Mouse (Mus musculus): ENCODE data around the gene Tmod2. TPM values are rescaled to one million over a fixed set of nuclear protein-coding genes. Genes with fewer than 3 reads are reported as not detected.
"Not testable (repeated sequence)": the region's sequence is repeated elsewhere in the genome, so short reads cannot be mapped to it uniquely, and the experiment has no call there.

The Tmod2 gene
- polyA plus RNA-seq (2015; fragmentation: Nextera tagmentation; extraction: Ambion mirVana): 5.8 TPM in 2 replicates

DNA sequence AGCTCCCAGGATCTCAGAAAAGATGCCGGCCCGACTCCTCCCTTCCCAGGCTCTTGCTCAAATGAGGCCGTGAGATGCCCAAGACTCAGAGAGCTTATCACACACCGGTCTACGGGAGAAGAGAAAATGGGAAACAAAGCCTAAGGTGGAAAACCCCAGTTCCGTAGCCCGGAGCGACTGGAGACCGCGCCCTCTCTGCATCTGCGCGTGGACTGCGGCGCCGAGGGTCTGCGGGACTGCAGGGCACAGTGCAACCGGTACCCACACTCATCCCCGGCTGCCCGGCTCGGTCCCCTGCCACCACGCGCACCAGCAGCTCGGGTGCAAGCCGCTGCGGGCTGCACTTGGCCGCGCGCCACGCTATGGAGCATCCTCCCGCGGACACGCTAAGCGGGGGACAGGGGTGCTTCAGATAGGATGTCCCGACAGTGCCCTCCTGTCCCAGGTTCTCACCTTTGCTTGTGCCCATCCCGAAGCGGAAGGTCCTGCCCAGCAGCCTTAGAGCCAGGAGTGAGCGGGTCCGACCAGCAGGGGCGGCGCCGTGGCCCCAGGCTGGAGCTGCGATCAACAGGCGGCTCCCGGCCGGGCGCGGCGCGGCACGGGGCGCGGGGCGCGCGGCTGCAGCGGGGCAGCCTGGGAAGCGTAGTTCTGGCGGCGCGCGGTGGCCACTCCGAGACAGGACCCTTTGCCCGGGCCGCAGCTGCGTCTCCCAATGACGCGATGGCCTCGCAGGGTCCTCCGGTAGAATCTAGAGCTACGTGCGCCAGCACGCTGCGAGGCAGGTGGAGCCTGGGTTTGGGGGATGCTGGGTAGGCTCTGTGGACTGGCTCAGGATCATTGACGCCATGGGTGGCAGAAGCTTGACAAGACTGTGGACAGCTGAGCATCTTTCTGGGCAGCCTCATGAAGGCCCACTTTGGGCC, at the start of gene Tmod2:
TSS of gene Tmod2 (minus strand) at position 755 of the 923 bp plus-strand sequence.
- H3K4me2 ChIP-seq (ENCODE audit: low read depth, low read length): peak within 1 kb of the TSS; percentile 96
- no peaks in the 10 kb centered on the region for H3K36me3 ChIP-seq (ENCODE audit: control insufficient read depth, insufficient read depth)
- no peak within 1 kb of the TSS for H3K27ac ChIP-seq (ENCODE audit: low read length)
- H3K4me1 ChIP-seq (ENCODE audit: control insufficient read depth, insufficient read depth, low read length): no peaks in the 10 kb centered on the region
- peak; percentile 86 for ATAC-seq (replicated peaks; ENCODE audit: extremely low read depth, insufficient read depth, low FRiP score)
- H3K27me3 ChIP-seq (ENCODE audit: control insufficient read depth, insufficient read depth, low read length): peaks cover 5% of the 10 kb centered on the region; the same call in 1 of the 2 replicates
- WGBS: under 1% methylated on average over 74 of the region's 74 CpGs
- H3K4me3 ChIP-seq (ENCODE audit: low read length): peak within 1 kb of the TSS; percentile 74
- H3K9ac ChIP-seq (ENCODE audit: low read length): peak within 1 kb of the TSS; percentile 67
- H3K9me3 ChIP-seq (replicated peaks; ENCODE audit: control insufficient read depth, low read length): no peaks in the 10 kb centered on the region

DNA sequence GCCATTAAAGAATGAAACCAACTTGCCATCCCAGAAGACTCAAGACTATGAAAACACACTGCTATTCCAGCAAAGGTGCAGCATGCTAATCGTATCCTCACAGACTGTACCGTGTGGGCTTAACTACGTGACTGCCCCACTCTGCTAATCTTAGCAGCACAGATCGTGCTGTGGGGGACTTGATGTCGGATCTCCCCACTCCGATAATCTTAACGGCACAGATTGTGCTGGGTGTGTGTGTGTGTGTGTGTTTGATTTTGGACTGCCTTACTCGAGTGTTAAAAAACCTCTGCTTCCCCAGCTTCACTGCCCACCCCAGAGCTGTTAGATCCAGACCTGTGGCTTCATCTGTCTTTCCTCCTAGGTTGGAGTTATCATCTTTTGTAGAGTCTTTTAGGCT, 49.8 kb upstream of the Tmod2 start:
- Histone ChIP-seq H3K9me3 (replicated peaks; ENCODE audit: control insufficient read depth, low read length) (no peaks in the 10 kb centered on the region), H3K27ac (ENCODE audit: low read length) (no peak overlapping the region), H3K9ac (ENCODE audit: low read length) (no peak overlapping the region), H3K4me2 (ENCODE audit: low read depth, low read length) (no peak overlapping the region), H3K4me1 (ENCODE audit: control insufficient read depth, insufficient read depth, low read length) (no peaks in the 10 kb centered on the region), H3K4me3 (ENCODE audit: low read length) (no peak overlapping the region), H3K36me3 (ENCODE audit: control insufficient read depth, insufficient read depth) (no peaks in the 10 kb centered on the region), H3K27me3 (ENCODE audit: control insufficient read depth, insufficient read depth, low read length) (no peaks in the 10 kb centered on the region; the same call in 1 of the 2 replicates)
- ATAC-seq (replicated peaks; ENCODE audit: extremely low read depth, insufficient read depth, low FRiP score): no peak
- 59% methylated on average over 8 of the region's 8 CpGs for WGBS

DNA sequence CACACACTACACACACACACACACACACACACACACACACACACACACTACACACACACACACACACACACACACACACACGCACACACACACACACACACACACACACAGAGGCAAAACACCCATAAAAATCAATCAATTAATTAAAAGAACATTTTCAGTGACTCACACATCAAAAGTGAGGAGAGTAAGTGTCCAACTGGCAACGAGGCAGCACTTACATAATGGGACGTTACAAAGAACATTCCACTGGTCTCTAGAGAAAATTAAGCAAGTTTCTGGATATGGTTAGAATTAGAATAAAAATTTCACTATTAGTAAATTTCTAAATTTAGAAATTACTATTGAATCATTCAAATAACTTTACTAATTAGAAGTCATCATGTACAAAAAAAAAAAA, 45.3 kb upstream of the Tmod2 start:
- H3K4me1 ChIP-seq (ENCODE audit: control insufficient read depth, insufficient read depth, low read length); H3K27ac ChIP-seq (ENCODE audit: low read length); H3K4me2 ChIP-seq (ENCODE audit: low read depth, low read length); H3K27me3 ChIP-seq (ENCODE audit: control insufficient read depth, insufficient read depth, low read length); H3K36me3 ChIP-seq (ENCODE audit: control insufficient read depth, insufficient read depth); ATAC-seq (replicated peaks; ENCODE audit: extremely low read depth, insufficient read depth, low FRiP score); H3K9ac ChIP-seq (ENCODE audit: low read length); H3K4me3 ChIP-seq (ENCODE audit: low read length); H3K9me3 ChIP-seq (replicated peaks; ENCODE audit: control insufficient read depth, low read length): not testable (repeated sequence)
- WGBS: 83% methylated on average over 3 of the region's 3 CpGs

DNA sequence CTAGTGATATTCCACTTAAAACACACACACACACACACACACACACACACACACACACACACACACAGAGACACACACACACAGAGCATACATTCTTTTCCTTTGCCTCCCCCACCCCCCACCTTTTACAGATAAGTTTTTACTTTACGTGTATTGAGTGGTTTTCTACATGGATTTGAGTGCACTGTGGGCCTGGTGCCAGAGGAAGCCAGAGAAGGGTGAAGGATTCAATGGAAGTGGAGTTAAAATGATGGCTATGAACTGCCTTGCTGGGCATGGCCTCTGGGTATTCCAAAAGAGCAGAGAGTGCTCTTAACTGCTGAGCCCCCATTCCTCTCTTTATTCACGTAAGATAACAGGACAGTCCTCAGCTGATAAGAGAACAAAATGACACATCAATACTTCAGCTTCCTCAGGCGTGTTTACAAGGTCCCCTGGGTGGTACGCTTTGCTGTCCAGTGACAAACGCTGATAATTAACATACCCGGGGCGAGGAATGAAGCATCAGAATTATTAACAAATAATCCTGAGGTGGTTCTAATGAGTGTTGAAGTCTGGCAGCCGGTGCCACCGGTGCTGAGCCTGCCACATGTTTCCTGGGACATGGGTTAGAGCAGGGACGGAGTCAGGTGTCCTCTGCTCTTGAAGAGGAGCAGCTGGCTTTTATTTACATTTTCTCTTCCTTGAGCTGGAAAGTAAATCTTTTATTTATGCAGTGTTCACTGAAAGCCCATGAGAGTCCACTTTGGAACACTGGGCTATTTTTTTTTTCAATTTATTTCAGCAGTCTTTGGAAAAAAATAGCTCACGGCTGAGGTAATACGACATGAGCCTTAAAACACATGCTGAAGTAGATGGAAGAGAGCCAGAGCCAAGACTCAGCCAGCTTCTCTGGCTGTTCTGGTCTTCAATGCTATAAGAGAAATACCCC, 43.1 kb upstream of the Tmod2 start:
- WGBS: 21% methylated on average over 12 of the region's 12 CpGs
- ATAC-seq (replicated peaks; ENCODE audit: extremely low read depth, insufficient read depth, low FRiP score): 0 out of 2 replicates have a peak, but pooled peaks have one; percentile 32

DNA sequence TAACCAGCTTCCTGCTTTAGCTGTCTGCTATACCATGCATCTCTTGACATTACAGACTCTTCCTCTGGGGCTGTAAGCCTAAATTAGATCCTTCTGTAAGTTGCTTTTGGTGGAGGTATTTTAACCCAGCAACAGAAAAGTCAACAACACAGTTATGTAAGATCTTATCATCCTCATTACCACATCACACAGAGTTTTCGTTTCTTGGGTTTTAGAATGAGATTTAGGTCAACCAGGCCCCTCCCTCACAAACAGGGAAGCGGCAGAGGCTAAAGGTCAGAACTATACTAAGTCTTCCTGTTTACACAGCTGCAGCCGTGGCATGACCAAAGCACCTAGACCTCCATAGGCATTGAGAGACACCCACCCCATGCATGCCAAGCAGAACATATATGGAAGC, 34.3 kb upstream of the Tmod2 start:
- H3K9me3 ChIP-seq (replicated peaks; ENCODE audit: control insufficient read depth, low read length): peaks cover 4% of the 10 kb centered on the region
- 52% methylated on average over 3 of the region's 3 CpGs for WGBS
- no peak overlapping the region for H3K9ac ChIP-seq (ENCODE audit: low read length)
- H3K36me3 ChIP-seq (ENCODE audit: control insufficient read depth, insufficient read depth): no peaks in the 10 kb centered on the region
- H3K27me3 ChIP-seq (ENCODE audit: control insufficient read depth, insufficient read depth, low read length): no peaks in the 10 kb centered on the region
- no peak overlapping the region for H3K4me3 ChIP-seq (ENCODE audit: low read length)
- H3K4me2 ChIP-seq (ENCODE audit: low read depth, low read length): no peak overlapping the region
- H3K4me1 ChIP-seq (ENCODE audit: control insufficient read depth, insufficient read depth, low read length): no peaks in the 10 kb centered on the region
- no peak overlapping the region for H3K27ac ChIP-seq (ENCODE audit: low read length)
- 0 out of 2 replicates have a peak, but pooled peaks have one; percentile 23 for ATAC-seq (replicated peaks; ENCODE audit: extremely low read depth, insufficient read depth, low FRiP score)

More for the DNA sequence above, 43.1 kb upstream of the Tmod2 start:
- 0 out of 2 replicates have a peak overlapping the region, but pooled peaks have one; percentile 10 for H3K4me2 ChIP-seq (ENCODE audit: low read depth, low read length)
- H3K4me3 ChIP-seq (ENCODE audit: low read length): no peak overlapping the region
- H3K36me3 ChIP-seq (ENCODE audit: control insufficient read depth, insufficient read depth): no peaks in the 10 kb centered on the region
- H3K9ac ChIP-seq (ENCODE audit: low read length): no peak overlapping the region
- H3K27me3 ChIP-seq (ENCODE audit: control insufficient read depth, insufficient read depth, low read length): no peaks in the 10 kb centered on the region; the same call in 1 of the 2 replicates
- H3K4me1 ChIP-seq (ENCODE audit: control insufficient read depth, insufficient read depth, low read length): peaks cover 3% of the 10 kb centered on the region
- H3K27ac ChIP-seq (ENCODE audit: low read length): peak overlapping the region; percentile 11; the same call in 1 of the 2 replicates
- H3K9me3 ChIP-seq (replicated peaks; ENCODE audit: control insufficient read depth, low read length): no peaks in the 10 kb centered on the region

DNA sequence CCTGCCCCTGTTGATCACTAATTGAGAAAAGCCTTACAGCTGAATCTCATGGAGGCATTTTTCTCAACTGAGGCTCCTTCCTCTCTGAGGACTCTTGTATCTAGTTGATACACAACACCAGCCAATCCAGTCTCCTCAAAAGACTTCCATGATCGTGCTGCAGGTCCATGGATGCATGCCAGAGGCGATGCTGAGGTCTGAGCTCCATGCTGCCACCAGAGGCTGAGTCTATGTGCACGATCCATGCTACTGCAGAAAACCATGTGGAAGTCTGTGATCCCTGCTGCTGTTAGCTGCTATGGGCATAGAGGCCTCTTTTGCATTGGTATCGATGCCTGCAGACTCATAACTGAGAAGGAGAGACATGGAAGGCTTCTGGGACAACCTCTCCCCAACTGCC, 23.1 kb upstream of the Tmod2 start:
- 81% methylated on average over 4 of the region's 4 CpGs for WGBS
- ATAC-seq (replicated peaks; ENCODE audit: extremely low read depth, insufficient read depth, low FRiP score): no peak

DNA sequence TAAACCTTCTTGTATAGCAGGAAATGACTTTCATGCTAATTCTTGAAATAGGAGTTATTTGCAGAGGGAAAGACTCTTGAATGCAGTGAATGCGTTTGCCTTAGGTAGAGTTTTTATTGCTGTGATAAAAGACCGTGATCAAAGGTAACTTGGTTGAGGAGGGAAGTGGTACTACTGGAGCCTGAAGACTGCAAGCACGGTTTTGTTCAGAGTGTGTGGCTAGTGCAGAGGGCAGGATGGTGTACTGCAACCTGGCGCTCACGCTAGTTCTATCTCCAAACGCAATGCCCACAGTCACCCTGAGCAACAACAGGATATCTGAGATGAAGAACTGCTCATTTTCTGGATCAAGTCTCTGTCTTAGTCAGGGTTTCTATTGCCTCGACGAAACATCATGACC, 22.5 kb upstream of the Tmod2 start:
- 90% methylated on average over 8 of the region's 8 CpGs for WGBS
- Histone ChIP-seq H3K27me3 (ENCODE audit: control insufficient read depth, insufficient read depth, low read length) (no peaks in the 10 kb centered on the region), H3K9ac (ENCODE audit: low read length) (no peak overlapping the region), H3K4me2 (ENCODE audit: low read depth, low read length) (no peak overlapping the region), H3K9me3 (replicated peaks; ENCODE audit: control insufficient read depth, low read length) (no peaks in the 10 kb centered on the region), H3K27ac (ENCODE audit: low read length) (no peak overlapping the region), H3K4me1 (ENCODE audit: control insufficient read depth, insufficient read depth, low read length) (0 out of 2 replicates have a peak, but pooled peaks cover 2% of the 10 kb centered on the region), H3K4me3 (ENCODE audit: low read length) (no peak overlapping the region), H3K36me3 (ENCODE audit: control insufficient read depth, insufficient read depth) (peaks cover 5% of the 10 kb centered on the region; the same call in 1 of the 2 replicates)
- no peak for ATAC-seq (replicated peaks; ENCODE audit: extremely low read depth, insufficient read depth, low FRiP score)

More for the DNA sequence above, 23.1 kb upstream of the Tmod2 start:
- Histone ChIP-seq H3K27me3 (ENCODE audit: control insufficient read depth, insufficient read depth, low read length) (no peaks in the 10 kb centered on the region), H3K9me3 (replicated peaks; ENCODE audit: control insufficient read depth, low read length) (no peaks in the 10 kb centered on the region), H3K27ac (ENCODE audit: low read length) (no peak overlapping the region), H3K4me1 (ENCODE audit: control insufficient read depth, insufficient read depth, low read length) (0 out of 2 replicates have a peak, but pooled peaks cover 2% of the 10 kb centered on the region), H3K4me3 (ENCODE audit: low read length) (no peak overlapping the region), H3K9ac (ENCODE audit: low read length) (no peak overlapping the region), H3K36me3 (ENCODE audit: control insufficient read depth, insufficient read depth) (peaks cover 5% of the 10 kb centered on the region; the same call in 1 of the 2 replicates), H3K4me2 (ENCODE audit: low read depth, low read length) (no peak overlapping the region)

DNA sequence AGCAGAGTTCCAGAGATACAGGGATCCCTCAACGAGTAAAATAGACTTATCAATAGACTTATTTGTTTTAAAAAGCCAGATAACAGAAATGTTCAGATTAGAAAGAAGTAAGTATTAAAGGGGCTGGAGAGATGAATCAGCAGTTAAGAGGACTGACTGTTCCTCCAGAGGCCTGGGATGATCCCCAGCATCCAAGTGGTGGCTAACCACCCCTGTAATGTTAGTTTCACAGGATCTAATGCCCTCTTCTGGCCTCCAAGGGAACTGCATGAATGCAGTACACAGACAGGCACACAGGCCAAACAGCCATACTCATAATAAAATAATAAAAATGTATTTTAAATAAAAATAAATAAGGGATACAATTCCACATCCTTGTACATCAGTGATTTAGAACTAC, 21.8 kb upstream of the Tmod2 start:
- no peak overlapping the region for H3K4me3 ChIP-seq (ENCODE audit: low read length)
- H3K4me1 ChIP-seq (ENCODE audit: control insufficient read depth, insufficient read depth, low read length): 0 out of 2 replicates have a peak, but pooled peaks cover 2% of the 10 kb centered on the region
- no peak overlapping the region for H3K4me2 ChIP-seq (ENCODE audit: low read depth, low read length)
- H3K9me3 ChIP-seq (replicated peaks; ENCODE audit: control insufficient read depth, low read length): no peaks in the 10 kb centered on the region
- no peak overlapping the region for H3K27ac ChIP-seq (ENCODE audit: low read length)
- no peak for ATAC-seq (replicated peaks; ENCODE audit: extremely low read depth, insufficient read depth, low FRiP score)
- peaks cover 5% of the 10 kb centered on the region; the same call in 1 of the 2 replicates for H3K36me3 ChIP-seq (ENCODE audit: control insufficient read depth, insufficient read depth)
- H3K27me3 ChIP-seq (ENCODE audit: control insufficient read depth, insufficient read depth, low read length): no peaks in the 10 kb centered on the region
- no peak overlapping the region for H3K9ac ChIP-seq (ENCODE audit: low read length)
- WGBS: 50% methylated on average over 1 of the region's 1 CpGs
